Mouse (Mus musculus) embryonic fibroblast, embryonic 13.5 days (primary cell): ENCODE data around the gene Dmc1.

Experiments used
- CTCF ChIP-seq: IDR thresholded peaks from 2 replicates; pipeline ENCODE4 v1.5.1; 2011; ENCODE audit warnings: mild to moderate bottlenecking, control low read depth, low read length, moderate library complexity, borderline replicate concordance; ENCODE audit not compliant: insufficient read depth
- POLR2A ChIP-seq: IDR thresholded peaks from 2 replicates; pipeline ENCODE4 v1.6.1; 2011; ENCODE audit warnings: low read depth, mild to moderate bottlenecking, control low read depth, low read length, moderate library complexity

DNA sequence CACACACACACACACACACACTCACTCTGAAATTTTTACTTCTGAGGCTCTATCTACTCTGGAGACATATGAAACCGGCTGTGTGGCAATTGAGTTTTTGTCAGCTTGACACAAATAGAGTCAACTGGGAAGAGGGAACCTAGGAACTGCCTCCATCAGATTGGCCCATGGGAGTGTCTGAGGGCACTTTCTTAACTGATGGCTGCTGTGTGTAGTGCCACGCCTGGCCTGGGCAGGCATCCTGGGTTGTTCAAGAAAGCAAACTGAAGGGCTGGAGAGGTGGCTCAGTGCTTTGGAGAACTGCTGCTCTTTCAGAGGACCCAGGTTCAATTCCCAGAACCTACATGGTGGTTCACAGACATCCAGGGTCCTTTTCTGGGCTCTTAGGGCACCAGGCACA is 40.6 kb upstream of the Dmc1 start:
- TF ChIP-seq POLR2A (no peak), CTCF (no peak)
